Mouse (Mus musculus) erythroblast, embryonic 14.5 days (primary cell): ENCODE measurements around the gene Cebpa. TPM values are rescaled to one million over a fixed set of nuclear protein-coding genes. Genes with fewer than 3 reads are reported as not detected.

Source experiments
- H3K27me3 ChIP-seq: 2 replicates; pipeline ENCODE4 v1.6.1; 2012; ENCODE audit warnings: inconsistent platforms; ENCODE audit not compliant: control insufficient read depth
- H3K36me3 ChIP-seq: 2 replicates; pipeline ENCODE4 v1.6.1; 2012; ENCODE audit warnings: mild to moderate bottlenecking, inconsistent platforms; ENCODE audit not compliant: control insufficient read depth
- H3K4me1 ChIP-seq: 2 replicates; pipeline ENCODE4 v1.6.1; 2012; ENCODE audit warnings: inconsistent platforms; ENCODE audit not compliant: control insufficient read depth
- H3K4me3 ChIP-seq: replicated peaks from 2 replicates; pipeline ENCODE3; 2012; ENCODE audit warnings: moderate library complexity, mild to moderate bottlenecking, inconsistent platforms
- H3K9me3 ChIP-seq: 2 replicates; pipeline ENCODE4 v1.6.1; 2012; ENCODE audit warnings: low read length, inconsistent platforms, mixed read lengths; ENCODE audit not compliant: control insufficient read depth
- GATA1 ChIP-seq: IDR thresholded peaks from 2 replicates; pipeline ENCODE4 v1.6.1; 2012; ENCODE audit warnings: low read length, inconsistent platforms, mixed read lengths
- TAL1 ChIP-seq: IDR thresholded peaks from 3 replicates; pipeline ENCODE4 v1.6.1; 2012; ENCODE audit warnings: low read length, inconsistent platforms, mixed read lengths
- polyA plus RNA-seq: library from polyadenylated mRNA; stranded (reverse); fragments of >175 nt; gene quantifications from 2 replicates; pipeline ENCODE4 v1.2.3, GENCODE M21; 2012

Cebpa gene
- polyA plus RNA-seq, 1 experiment = 0.25 TPM

DNA sequence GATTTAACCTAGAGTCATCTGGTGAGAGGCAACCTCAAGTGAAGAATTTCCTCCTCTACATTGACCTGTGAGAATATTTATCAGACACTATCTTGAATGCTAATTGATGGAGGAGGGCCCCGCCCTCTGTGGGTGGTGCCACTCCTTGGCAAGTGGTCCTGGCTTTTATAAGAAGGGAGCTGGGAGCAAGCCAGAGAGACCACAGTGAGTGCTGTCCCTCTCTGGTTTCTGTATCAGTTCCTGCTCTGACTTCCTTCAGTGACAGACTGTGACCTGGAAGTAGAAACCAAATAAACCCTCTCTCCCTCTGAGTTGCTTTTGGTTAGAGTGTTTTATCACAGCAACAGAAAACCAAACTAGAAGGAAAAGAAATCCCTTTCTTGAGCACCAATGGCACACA, 18.4 kb downstream of the Cebpa start:
- no peak overlapping the region for H3K4me3 ChIP-seq
- H3K4me1 ChIP-seq = no peaks in the 10 kb centered on the region
- H3K9me3 ChIP-seq = no peaks in the 10 kb centered on the region
- TF ChIP-seq GATA1 (no peak), TAL1 (no peak)
- no peaks in the 10 kb centered on the region for H3K36me3 ChIP-seq
- no peaks in the 10 kb centered on the region for H3K27me3 ChIP-seq

DNA sequence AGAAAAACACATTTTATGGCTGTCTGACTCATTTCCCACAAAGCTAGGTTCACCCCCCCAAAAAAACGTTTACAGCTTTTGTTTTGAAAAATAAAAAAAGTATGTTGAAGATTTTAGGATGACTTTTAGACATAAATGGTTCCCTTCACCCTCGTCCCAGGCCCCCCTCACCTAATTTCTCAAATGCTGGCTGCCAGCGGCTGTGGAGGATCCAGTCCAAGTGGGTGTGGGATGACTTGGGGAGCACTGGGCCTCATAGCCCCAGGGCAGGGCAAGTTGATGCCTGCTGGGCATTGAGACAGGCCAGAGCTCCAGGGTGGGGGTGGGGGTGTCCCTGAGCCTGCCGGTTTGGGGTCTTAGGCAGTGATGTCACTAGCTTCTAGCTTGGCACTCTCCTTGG, 19.4 kb downstream of the Cebpa start:
- H3K4me1 ChIP-seq = no peaks in the 10 kb centered on the region
- no peak for TF ChIP-seq TAL1
- no peak for TF ChIP-seq GATA1
- H3K27me3 ChIP-seq = no peaks in the 10 kb centered on the region
- H3K36me3 ChIP-seq = no peaks in the 10 kb centered on the region
- no peaks in the 10 kb centered on the region for H3K9me3 ChIP-seq
- H3K4me3 ChIP-seq = no peak overlapping the region

- H3K4me3 ChIP-seq = no peak overlapping the region
- H3K4me1 ChIP-seq = no peaks in the 10 kb centered on the region
- H3K27me3 ChIP-seq = no peaks in the 10 kb centered on the region
- H3K9me3 ChIP-seq = no peaks in the 10 kb centered on the region
- H3K36me3 ChIP-seq = no peaks in the 10 kb centered on the region
- TF ChIP-seq TAL1 (no peak), GATA1 (no peak)
Observed at GRCm38 (mm10) chr7:35139880-35140279, 20.8 kb downstream of the Cebpa start.

DNA sequence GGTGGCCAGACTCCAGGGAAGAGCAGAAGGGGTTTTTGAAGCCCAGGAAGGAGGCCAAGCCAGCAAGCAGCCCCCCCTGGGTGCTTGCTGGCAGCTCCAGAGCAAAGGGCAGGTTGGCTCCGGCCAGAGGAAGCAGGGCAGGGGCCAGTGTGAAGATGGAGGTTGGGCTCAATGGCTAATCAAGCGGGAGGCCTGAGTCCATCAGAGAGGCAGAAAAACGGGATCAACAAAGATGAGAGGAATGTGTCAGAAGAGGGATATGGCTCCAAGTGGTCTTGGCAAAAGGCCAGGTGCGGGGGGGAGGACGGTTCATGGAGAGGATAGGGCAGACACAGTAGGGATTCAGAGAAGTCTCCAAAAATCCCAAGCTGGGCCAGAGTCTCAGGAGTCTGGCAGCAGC, 22.4 kb downstream of the Cebpa start:
- H3K4me3 ChIP-seq = no peak overlapping the region
- H3K27me3 ChIP-seq = no peaks in the 10 kb centered on the region
- H3K4me1 ChIP-seq = no peaks in the 10 kb centered on the region
- H3K36me3 ChIP-seq = no peaks in the 10 kb centered on the region
- no peaks in the 10 kb centered on the region for H3K9me3 ChIP-seq
- TF ChIP-seq GATA1 (no peak), TAL1 (no peak)

DNA sequence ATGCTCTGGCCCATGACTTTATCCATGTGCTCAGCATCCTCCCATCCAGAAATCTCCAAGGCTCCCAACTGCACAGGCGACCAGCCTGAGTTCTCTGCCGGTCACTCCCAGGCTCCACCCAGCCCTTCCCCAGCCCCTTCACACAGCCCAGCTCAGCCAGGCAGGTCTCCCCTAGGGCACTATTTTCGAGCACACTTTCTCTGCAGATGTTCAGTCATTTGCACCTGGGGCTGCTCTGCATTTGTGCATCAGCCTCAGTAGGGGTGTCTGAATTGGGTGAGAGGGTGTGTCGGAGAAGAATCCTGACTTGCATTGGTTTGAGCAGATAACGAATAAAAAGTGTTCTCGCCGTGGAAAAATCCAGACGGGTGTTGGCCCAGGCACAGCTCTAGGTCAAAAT, 23.4 kb downstream of the Cebpa start:
- no peaks in the 10 kb centered on the region for H3K4me1 ChIP-seq
- H3K36me3 ChIP-seq = no peaks in the 10 kb centered on the region
- no peaks in the 10 kb centered on the region for H3K27me3 ChIP-seq
- no peak for TF ChIP-seq GATA1
- TF ChIP-seq TAL1 = no peak
- H3K9me3 ChIP-seq = no peaks in the 10 kb centered on the region
- no peak overlapping the region for H3K4me3 ChIP-seq

GRCm38 (mm10) chr7:35143864-35144618, 24.9 kb downstream of the Cebpa start:
- Histone ChIP-seq H3K27me3 (no peaks in the 10 kb centered on the region), H3K4me3 (no peak overlapping the region), H3K9me3 (no peaks in the 10 kb centered on the region), H3K4me1 (no peaks in the 10 kb centered on the region), H3K36me3 (no peaks in the 10 kb centered on the region)
- TF ChIP-seq GATA1 (no peak), TAL1 (no peak)

- Histone ChIP-seq H3K9me3 (no peaks in the 10 kb centered on the region), H3K27me3 (no peaks in the 10 kb centered on the region), H3K36me3 (no peaks in the 10 kb centered on the region), H3K4me1 (no peaks in the 10 kb centered on the region), H3K4me3 (no peak overlapping the region)
- TF ChIP-seq TAL1 (no peak), GATA1 (no peak)
Observed at GRCm38 (mm10) chr7:35145068-35145467, 26.0 kb downstream of the Cebpa start.

- no peaks in the 10 kb centered on the region for H3K36me3 ChIP-seq
- H3K9me3 ChIP-seq = no peaks in the 10 kb centered on the region
- H3K4me1 ChIP-seq = no peaks in the 10 kb centered on the region
- no peak overlapping the region for H3K4me3 ChIP-seq
- H3K27me3 ChIP-seq = no peaks in the 10 kb centered on the region
- TF ChIP-seq GATA1 (no peak), TAL1 (no peak)
Observed at GRCm38 (mm10) chr7:35146269-35146668, 27.2 kb downstream of the Cebpa start.

DNA sequence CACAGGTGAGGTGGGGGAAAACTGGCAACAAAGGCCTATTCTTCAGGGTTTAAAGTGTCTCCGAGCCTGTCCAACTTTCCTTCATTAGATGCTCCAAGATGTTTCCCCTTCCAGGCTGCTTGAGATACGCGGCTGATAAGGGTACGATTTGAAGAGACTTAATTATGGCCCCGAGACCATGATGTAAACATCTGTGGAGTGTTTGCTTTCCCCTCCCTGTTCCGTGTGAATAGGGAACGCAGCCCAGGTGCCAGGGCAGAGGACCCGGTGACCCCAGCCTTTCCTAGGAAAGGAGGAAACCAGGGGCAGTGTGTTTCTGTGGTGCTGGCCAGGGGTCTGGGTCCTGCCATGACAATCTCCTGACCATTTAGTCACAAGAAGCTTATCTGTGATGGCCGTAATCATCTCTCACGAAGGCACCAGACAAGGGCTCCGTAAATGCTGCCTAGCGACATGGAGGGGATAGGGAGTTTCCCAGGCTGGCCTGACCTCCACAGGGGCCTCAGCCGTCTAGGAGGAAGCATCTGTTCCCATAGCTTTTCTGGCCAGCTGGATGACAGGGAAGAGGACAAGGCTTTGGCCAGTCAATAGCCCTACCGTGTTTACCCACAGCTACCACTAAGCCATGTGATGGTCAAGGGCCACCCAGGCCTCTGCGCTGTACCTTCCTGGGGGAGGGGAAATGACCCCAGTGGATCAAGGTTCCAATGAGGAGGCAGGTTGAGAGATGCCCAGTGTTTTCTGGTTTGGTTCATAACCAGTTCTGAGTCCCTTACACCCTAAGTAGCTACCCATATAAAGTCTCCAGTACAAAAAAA, 30.7 kb downstream of the Cebpa start:
- TF ChIP-seq TAL1 (no peak), GATA1 (no peak)
- no peaks in the 10 kb centered on the region for H3K36me3 ChIP-seq
- no peaks in the 10 kb centered on the region for H3K9me3 ChIP-seq
- H3K4me1 ChIP-seq = peaks cover 6% of the 10 kb centered on the region
- H3K4me3 ChIP-seq = no peak overlapping the region
- no peaks in the 10 kb centered on the region; the same call in 1 of the 2 replicates for H3K27me3 ChIP-seq
